Mouse (Mus musculus) embryo, embryonic 10.5 days (tissue): ENCODE measurements at regions not wholly inside any gene's neighbourhood (a gene's known extent, or its start where the extent isn't known, plus 50 kb on each side); places are given as distances from the start of the nearest gene placed in this dataset.
A peak's percentile ranks its signal among the peaks of the same experiment; 100 is the strongest.

Experiments
- DNase-seq: peaks from one replicate; pipeline ENCODE4 v3.0.0-alpha.2; 2015; ENCODE audit warnings: low spot score

DNA sequence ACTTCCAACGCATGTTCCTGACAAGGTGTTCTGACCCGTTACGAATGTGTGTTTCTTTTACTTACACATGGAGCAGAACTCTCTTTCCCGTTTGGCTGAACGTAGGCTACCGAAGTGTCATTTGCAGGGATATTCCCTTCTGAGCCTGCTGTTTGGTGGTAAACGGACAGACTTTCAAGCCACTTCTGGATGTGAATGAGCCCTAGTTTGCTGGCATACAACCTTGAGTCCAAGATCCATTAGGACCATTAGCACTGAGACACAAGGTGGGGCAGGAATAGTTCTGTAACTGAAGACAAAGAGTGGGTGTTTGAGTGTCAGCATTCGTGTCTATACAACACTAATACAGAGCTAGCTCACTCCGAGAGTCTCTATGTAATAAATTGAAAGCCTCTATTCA lies 113.3 kb upstream of the Rmdn2 start:
- no peak for DNase-seq

DNA sequence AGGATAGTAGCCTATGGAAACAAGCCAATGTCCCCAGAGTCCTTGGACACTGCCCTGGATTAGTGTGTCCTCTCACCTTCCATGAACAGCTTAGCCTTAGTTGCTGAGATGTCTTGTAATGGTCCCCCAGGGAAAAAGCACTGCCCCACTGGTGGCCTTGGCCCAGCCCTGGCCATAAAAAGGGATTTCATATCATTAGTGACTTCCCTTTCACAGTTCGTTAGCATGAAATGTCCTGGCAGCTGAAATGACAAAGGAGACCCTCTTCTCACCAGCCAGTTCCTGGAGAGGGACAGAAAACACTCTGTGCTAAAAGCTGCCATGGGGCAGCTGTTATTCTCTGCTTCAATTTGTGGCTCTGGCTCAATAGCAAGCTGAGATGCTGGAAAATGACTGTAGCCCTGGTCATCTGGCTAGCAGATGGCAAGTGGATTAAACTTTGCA lies 110.6 kb upstream of the Rmdn2 start:
- DNase-seq, result peak; percentile 49

DNA sequence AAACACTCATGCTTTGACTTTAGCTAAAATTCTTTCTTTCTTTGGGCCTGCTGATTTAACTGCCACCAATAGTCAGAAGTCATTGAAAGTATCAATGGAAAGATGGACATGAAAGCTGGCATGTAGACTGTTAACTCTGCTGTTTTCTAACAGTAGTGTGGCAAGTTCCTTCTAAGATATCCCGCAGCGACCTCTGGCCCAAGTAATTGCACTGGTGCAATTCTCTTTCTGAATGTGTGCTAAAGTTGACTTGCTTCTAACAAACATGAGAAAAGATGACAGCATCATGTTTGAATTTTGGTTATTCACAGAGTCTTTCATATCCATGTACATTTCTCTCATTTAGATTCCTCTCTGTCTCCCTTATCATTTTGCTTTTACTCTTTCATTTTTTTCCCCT lies 109.7 kb upstream of the Rmdn2 start:
- DNase-seq, result no peak

DNA sequence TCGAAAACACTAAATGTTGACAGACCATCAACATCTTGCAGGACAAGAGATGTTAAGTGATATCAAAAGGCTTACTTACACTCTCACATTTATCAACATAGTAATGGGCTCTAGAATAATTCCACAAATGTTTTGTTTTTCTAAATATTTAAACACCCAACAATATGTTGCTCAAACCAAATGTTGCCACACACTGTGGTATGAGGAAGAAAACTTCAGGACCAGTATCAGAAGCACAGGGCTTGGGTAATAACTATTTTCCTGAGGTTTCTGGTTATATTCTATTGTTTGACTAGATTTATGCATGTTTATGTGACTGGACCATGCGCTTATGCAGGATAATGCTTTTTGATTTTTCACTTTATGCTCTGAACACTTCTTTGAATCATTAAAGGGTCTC lies 108.6 kb upstream of the Rmdn2 start:
- DNase-seq, result no peak

DNA sequence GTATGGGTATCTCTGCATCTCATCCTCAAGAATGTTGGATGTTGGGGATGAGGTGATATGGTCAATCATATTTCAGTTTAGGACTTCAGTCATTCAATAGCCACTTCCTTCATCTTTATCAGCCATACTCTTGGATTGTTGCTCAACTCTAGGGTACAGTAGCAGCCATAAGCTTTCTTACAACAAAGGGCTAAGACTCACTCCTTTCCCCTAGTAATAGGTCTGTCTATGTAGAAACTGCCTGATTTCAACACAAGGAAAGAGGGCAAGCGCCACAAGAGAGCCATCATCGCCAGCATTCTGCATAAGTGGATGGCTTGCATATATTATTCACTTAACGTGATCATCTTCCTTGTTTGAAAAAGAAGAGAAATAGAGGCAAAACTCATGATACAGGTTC lies 107.5 kb upstream of the Rmdn2 start:
- DNase-seq, result no peak

DNA sequence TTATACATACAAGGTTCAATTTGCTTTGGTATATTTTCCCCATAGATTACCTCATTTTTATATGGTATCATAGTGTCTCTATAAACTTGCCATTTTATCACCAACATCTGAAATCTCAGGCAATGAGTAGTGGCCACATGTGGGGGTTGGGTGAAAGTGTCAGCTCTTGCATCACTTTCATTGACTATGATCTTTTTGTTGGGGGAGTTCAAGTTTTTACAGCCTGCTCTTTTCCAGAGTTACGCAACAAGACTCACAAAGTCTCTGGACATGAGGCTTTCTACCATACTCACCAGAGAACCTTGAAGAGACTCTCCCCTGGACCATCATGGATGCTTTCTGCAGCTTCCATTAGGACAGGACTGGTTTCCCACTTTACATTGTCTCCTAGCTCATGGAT lies 106.1 kb upstream of the Rmdn2 start:
- DNase-seq, result no peak

DNA sequence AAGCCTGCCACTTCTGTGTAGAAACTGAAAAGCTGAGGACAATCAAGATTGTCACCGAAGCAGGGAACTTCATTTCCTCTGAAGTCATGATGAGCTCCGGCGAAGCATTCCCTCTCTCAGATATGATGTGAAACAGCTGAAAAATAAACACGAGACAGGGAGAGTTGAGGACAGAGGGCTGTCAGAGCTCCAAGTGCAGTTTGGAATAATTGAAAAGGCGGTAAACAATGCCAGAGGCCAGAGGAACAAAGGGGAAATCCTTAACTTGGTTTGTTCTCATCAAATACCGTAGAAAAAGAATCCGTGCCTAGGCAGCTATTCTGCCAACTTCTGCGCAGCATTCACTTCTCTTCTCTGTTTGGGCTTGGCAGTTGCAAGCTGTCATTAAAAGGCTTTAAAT lies 102.4 kb upstream of the Rmdn2 start:
- no peak for DNase-seq

DNA sequence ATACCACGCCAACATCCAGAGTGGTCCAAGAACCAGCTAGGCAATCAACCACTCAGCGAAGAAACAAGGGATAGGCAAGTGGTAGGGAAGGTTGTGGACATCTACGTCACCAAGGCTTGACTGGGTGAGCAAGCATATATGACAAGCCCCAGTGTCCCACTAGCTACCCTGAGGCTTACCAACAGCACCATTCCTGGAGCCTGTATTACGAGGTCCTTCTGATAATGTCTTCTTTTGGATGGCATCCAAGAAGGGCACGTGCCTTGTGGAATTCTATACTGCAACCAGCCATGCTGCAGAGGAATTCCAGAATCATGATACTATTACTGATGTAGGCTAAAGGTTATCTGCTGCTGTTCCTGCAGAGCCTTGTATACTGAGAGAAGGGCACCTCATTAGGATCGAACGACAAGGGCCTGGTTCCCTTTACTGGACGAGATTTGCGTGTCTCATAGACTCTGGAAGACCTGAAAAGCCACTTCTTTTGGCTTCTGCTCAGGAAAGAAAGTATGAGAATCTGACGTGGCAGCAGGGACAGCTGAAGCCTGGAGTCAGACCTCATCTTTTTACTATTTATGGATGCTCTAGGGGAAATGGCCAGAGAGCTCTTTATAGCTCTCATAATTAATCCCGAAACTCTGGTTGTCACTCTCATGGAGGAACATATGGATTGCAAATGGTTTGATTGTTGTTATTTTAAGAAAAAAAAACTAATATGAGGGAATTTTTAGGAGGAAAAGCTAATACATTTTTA lies 101.5 kb upstream of the Rmdn2 start:
- DNase-seq, result no peak

DNA sequence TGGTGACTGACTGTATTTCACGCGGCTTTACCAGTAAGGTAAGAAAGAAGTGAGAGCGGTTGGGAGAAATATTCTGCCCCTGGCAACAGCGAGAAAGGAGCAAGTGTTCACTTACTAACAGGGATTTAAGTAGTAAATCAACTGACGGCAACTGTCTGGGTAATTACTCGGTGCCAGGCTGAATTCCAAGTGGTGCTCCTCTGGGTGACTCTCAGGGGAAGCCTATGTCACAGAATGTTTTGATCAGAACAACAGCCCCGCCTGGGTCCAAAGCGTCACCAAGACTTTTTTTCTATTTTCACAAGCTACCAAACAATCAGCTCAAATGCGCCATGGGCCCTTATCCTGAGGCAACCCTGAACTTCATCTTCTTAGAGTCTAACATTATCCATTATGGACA lies 100.4 kb upstream of the Rmdn2 start:
- peak; percentile 9 for DNase-seq

DNA sequence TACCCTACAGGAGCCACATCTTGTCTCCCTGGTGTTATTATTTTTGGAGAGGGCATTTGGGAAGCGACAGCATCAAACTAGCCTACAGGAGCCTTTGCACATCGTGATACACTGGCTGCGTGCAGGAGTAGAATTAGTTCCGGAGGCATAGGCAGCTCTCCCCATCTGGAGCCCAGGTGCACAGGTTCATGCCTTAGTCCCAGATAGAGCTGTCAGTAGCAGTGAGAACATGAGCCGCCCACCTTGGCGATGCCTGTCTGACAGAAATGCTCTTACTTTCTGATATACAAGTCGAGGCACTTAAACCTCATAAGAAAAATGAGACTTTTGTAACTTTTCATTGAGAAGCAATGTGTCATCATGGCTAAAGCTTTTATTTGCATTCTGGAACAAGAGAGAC lies 97.6 kb upstream of the Rmdn2 start:
- DNase-seq, result peak; percentile 26

DNA sequence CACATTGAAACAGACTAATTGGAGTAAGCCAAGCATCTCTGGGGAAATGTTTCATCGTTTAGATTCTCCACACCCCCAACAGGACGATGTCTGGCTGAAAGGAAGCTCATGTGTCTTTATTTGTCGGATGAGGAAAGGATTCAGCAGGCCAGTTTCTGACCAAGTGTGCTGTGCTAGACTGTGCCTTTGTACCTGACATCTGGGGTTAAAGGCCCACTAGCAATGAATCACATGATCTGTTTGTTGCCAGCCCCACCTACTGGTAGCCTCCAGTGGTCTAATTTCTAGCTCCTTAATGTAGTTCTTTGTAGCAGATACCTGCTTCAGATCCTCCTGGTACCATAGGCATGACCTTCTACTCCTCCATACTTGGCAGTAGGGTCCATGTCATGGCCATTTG lies 93.5 kb upstream of the Rmdn2 start:
- peak; percentile 65 for DNase-seq

DNA sequence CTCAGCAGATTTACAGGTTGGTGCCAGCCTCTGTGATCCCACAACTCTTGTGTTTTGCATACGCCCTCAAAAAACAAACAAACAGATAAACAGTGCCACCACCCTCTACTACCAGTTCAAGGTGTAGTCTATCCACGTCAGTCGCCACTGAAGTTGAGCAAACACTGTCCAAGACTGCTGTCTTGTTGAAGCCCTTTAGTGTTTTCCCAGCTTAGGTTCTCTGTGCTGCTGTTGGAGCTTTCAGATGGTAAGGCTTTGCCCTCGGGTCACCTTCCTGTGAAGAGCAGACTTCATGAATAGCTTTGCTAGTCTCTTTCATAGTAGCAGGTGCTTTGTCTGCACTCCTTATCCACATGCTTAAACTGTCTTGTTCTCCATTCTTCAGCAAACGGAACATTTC lies 93.0 kb upstream of the Rmdn2 start:
- DNase-seq, result no peak

DNA sequence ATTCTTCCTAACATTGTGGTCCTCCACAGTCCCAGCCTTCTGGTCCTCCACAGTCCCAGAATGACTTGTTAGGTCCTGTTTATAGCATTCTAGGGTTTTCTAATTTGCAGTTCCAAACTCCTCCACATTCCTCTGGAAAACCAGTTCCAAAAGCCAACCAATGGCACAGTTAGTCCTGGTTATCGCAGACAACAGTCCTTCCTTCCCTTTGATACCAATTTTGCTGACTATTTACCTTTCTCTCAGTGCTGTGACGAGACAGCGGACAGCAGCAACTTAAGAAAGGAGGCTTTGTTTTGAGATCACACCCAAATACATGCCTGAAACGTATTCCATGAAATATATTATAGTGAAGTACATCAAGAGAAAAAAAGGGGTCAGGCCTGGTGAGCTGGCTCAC lies 92.3 kb upstream of the Rmdn2 start:
- DNase-seq, result no peak

DNA sequence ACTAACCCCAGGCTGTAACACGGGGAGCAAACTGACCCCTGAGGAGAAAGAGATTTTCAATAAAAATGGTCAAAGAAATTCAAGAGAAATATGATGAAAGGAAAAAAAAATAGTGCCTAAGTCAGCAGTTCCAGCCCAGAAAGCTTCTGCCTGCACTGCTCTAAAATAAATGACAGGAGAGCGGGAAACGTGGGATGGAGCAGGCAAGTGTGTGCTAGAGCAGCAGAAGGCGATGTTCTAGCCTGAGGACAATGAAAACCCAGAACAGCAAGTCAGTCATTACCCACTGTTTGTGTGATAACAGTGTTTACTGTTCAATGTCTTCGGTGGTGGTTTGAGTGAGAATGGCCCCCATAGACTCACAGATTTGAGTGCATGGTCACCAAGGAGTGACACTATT lies 91.4 kb upstream of the Rmdn2 start:
- DNase-seq, result no peak

DNA sequence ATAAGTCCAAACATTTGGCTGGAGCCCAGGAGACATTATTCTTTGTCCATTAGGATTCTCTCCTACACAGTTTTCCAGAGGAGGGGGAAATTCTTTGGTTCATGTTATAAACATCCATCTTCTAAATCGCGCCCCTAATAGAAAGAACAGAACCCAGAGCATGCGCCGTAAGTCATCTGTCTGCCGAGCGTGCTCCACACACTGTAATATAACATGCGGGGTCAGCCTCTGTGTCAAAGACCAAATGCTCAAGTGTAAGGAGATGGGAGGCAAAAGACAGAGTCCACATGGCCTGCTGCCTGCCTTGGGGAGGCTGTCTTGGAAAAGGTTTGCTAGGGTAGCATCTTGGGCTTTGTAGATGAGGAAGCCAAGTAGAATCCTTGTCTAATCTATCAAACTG lies 90.0 kb upstream of the Rmdn2 start:
- peak; percentile 22 for DNase-seq

DNA sequence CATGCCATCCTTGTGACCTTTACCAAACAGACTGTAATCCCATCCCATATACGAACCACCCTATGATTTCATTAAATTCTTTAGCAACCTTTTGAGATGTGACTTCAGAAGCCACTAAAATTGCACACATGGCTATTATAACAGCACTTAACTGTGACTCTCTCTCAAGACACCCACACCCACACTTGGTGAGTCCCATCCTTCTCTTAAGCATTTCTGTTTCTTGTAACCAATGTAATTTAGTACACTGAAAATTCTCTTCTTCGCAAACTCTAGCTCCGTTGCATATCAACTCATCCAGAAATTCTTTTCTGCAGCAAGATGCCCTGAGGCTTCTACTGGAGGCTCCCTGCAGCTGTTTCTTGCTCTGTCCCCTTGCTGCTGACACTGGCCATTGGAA lies 88.4 kb upstream of the Rmdn2 start:
- DNase-seq, result no peak

DNA sequence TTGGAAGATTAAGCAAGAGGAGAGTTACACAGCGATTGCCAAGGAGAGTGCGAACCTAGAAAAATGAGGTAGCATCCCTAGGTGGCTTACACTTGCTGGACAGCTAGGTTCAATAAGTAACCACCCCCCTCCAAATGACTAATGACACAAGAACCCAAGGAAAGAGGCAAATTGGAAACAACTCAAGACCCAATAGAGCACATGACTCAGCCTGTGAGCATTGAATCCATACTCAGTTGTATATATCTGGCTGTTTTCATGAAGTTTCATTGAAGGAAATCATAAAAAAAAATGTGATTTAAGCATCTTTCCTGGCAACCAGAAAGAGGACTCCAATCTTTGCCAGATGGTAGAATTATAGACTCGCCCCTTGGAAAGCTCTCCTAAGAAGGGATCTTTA lies 84.3 kb upstream of the Rmdn2 start:
- no peak for DNase-seq

DNA sequence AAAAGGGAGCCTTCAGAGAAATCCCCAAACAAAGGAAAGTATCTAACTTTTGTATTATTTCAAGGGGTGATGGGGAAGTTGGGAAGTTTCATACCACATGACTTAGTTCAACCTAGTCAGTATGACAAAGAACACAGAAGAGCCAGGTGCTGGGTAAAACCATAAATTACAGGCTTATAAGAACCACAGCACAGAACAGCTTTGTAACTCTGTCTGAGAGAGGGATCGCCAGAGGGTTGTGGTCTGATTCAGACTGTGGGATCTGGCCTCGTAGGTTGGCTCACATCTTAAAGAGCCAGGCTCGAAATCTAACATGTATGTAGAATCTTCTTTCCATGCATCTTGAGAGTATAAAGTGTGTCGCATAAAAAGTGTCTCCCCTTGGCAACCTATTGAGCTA lies 75.1 kb upstream of the Rmdn2 start:
- no peak for DNase-seq

DNA sequence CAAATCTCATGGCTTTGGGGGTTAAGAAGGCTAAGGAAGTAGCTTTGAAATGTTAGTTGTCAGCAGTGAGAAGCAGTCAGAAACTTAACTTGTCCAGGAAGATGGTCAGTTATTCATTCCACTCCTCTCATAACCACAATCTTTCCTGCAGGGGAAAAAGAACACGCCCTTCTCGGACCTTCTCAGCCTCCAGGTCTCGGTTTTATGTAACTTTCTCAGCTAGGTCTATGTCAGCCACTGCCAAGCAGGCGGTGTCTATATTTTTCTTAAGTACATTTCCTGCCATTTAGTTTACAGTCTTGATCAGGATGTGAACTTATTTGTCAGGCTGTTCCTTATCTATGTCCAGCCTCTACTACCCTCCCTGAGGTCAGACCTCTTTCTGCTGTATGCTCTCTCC lies 72.9 kb upstream of the Rmdn2 start:
- DNase-seq, result no peak

DNA sequence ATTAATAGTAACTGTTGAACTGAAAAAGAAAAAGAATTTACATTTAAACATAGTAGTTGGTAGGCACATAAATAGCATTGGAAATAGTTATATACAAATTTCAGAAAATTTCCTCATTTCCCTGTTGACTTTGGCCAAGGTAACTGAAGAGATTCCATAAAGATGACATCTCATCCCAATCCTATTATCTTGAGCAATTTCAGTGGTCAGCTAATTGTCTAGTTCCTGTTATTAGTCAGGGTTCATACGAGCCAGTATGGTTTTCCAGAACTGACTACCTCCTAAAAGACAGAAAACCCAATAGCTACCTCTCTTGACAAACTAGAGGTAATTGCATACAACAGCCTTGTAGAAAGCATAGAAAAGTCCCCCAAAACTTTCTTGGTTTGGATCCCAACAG lies 71.6 kb upstream of the Rmdn2 start:
- DNase-seq, result no peak

DNA sequence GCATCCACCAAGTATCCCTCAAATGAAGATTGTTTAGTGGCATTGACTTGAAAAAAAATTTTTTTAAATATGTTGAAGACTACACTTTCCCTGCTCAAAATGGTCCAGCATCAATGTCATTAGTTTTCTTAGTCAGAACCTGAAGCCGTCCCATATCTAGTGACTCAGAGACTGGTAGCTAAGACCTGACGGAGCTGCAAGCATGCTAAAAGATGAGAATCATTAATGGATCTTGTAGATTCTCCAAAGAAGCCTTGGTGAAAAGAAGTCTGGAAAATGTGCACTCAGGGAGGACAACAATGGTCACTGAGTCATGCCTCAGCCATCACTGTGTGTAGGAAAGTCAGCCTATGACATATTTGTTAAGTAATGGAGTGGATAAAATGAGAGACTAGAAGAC lies 71.2 kb upstream of the Rmdn2 start:
- no peak for DNase-seq

DNA sequence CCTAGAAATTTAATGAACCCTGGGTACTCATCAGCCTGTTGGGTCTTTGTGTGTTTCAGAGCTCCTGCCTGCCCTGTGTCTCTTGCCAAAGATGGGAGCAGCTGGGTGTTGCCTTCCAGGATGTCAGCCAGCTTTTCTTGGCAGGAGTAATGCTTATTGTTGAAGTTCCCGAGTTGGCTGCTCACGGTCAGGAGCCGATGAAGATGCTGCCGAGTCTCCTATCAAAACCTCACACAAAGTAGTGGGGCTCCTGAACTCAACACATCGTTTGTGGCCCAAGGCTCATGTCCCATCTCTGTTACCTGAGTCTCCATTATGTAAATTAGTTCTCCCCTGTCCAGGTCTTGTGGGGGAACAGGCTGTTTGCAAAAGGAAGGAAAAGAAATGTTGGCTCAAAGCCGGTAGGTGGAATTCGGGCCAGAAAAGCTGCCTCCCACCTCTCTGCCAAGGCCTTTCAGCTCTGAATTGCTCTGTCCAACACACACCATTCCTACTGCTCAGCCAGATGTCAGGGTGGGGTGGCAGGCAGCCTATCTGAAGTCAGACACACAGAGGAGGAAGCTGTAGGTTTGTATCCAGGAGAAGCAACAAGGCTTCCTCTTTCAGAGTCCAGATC lies 67.6 kb upstream of the Rmdn2 start:
- DNase-seq, result no peak

DNA sequence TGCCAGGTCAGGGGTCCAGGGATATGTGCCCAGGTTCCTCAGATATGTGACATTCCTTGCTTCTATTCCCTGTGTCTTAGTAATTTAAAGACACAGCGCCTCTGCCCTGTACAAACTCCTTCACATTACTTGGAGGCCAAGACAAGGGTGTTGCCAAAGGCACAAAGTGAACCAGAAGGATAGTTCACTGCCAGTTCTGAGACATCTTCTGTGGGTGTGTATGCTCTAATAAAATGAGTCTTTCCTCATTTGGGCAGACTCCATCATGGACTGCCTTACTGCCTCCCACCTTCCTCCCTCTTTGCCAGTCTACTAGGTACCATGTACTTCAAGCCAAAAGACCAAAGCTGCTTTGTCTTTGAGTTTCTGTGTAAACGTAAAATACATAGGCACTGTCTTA lies 65.8 kb upstream of the Rmdn2 start:
- DNase-seq, result no peak

DNA sequence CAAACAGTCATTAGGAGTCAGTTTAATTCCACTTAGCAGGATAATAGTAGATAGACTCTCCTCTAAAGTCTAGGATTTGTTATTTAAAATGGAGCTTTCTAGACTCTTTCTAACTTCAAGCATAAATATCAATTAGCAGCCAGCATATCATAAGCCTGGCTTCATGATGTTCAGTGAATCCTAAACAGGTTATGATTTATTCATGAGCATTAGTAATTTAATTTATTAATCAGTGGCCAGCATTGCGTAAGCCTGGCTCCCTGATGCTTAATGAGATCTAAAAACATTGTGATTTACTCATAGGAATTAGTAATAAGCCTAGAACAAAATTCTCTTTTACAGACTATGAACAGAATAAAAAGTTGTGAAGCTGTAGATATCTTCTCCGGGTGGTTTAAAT lies 64.6 kb upstream of the Rmdn2 start:
- no peak for DNase-seq
